Comparison of ENCODE assay signal across 8 mouse cellular contexts in genomic region chr4:66523238-66523885, GRCm38 (mm10).
DNase-seq lines count a peak whose midpoint lies in the region; ATAC-seq and TF ChIP-seq lines count a peak whose summit lies in the region.

No protein-coding gene starts in this region.

- H3K4me2 ChIP-seq in heart, embryonic 11.5 days: no peak overlapping the region; the same call in 1 of the 2 replicates
- H3K4me2 ChIP-seq in embryonic facial prominence, embryonic 11.5 days (ENCODE audit: low read depth, low read length): no peak overlapping the region
- no peak overlapping the region for H3K4me2 ChIP-seq in hindbrain, embryonic 16.5 days (ENCODE audit: low read length)
- H3K4me2 ChIP-seq in lung, embryonic 14.5 days: no peak overlapping the region

- TF ChIP-seq CTCF in lung, embryonic 14.5 days (IDR thresholded peaks at IDR 0.05; ENCODE audit: low read depth): peak; percentile 79

- peak; percentile 88 for DNase-seq in heart, adult 11 months
- peak; percentile 48 for DNase-seq in adrenal gland, postnatal 10 days
- peak; percentile 71 for DNase-seq in embryonic facial prominence, embryonic 11.5 days (ENCODE audit: low spot score)
- DNase-seq in lung, embryonic 14.5 days: peak; percentile 69
- DNase-seq in retina, postnatal 1 day: peak; percentile 79

- no peak overlapping the region for H3K9ac ChIP-seq in heart, embryonic 11.5 days (ENCODE audit: low read depth, low read length)
- no peak overlapping the region for H3K9ac ChIP-seq in embryonic facial prominence, embryonic 11.5 days (replicated peaks; ENCODE audit: low read length)
- no peak overlapping the region for H3K9ac ChIP-seq in hindbrain, embryonic 16.5 days (ENCODE audit: low read depth, low read length)
- H3K9ac ChIP-seq in lung, embryonic 14.5 days: no peak overlapping the region

- H3K4me3 ChIP-seq in heart, embryonic 11.5 days (ENCODE audit: low read depth, low read length): no peak overlapping the region
- no peak overlapping the region for H3K4me3 ChIP-seq in embryonic facial prominence, embryonic 11.5 days (ENCODE audit: low read depth, low read length)
- no peak overlapping the region for H3K4me3 ChIP-seq in hindbrain, embryonic 16.5 days (ENCODE audit: low read length)
- no peak overlapping the region for H3K4me3 ChIP-seq in lung, embryonic 14.5 days (ENCODE audit: low read depth, low read length)

- no peaks in the 10 kb centered on the region for H3K36me3 ChIP-seq in heart, embryonic 11.5 days (ENCODE audit: control insufficient read depth, insufficient read depth, low read length)
- H3K36me3 ChIP-seq in embryonic facial prominence, embryonic 11.5 days (replicated peaks; ENCODE audit: control insufficient read depth, insufficient read depth, low read depth, low read length): no peaks in the 10 kb centered on the region
- no peaks in the 10 kb centered on the region for H3K36me3 ChIP-seq in hindbrain, embryonic 16.5 days (ENCODE audit: control insufficient read depth, insufficient read depth, low read length)
- no peaks in the 10 kb centered on the region for H3K36me3 ChIP-seq in lung, embryonic 14.5 days (ENCODE audit: insufficient read depth)

- no peaks in the 10 kb centered on the region for H3K27me3 ChIP-seq in heart, embryonic 11.5 days (ENCODE audit: control insufficient read depth, insufficient read depth, low read length)
- no peaks in the 10 kb centered on the region for H3K27me3 ChIP-seq in embryonic facial prominence, embryonic 11.5 days (ENCODE audit: control insufficient read depth, insufficient read depth, low read length)
- no peaks in the 10 kb centered on the region for H3K27me3 ChIP-seq in hindbrain, embryonic 16.5 days (replicated peaks; ENCODE audit: control insufficient read depth, insufficient read depth, low read length)
- H3K27me3 ChIP-seq in lung, embryonic 14.5 days (ENCODE audit: insufficient read depth, low read length): no peaks in the 10 kb centered on the region

- WGBS in heart, embryonic 11.5 days (ENCODE audit: insufficient replicate concordance): 37% methylated on average over 8 of the region's 8 CpGs
- 41% methylated on average over 8 of the region's 8 CpGs for WGBS in embryonic facial prominence, embryonic 11.5 days
- WGBS in hindbrain, embryonic 16.5 days: 44% methylated on average over 8 of the region's 8 CpGs
- 40% methylated on average over 8 of the region's 8 CpGs for WGBS in lung, embryonic 14.5 days

- H3K27ac ChIP-seq in heart, embryonic 11.5 days (ENCODE audit: low read depth, low read length): no peak overlapping the region
- H3K27ac ChIP-seq in embryonic facial prominence, embryonic 11.5 days (replicated peaks; ENCODE audit: low read depth, low read length): no peak overlapping the region
- peak overlapping the region; percentile 59 for H3K27ac ChIP-seq in hindbrain, embryonic 16.5 days (ENCODE audit: low read depth, low read length)
- H3K27ac ChIP-seq in lung, embryonic 14.5 days (ENCODE audit: low read depth): no peak overlapping the region

- no peak; the same call in 1 of the 2 replicates for ATAC-seq in heart, embryonic 11.5 days (replicated peaks; ENCODE audit: insufficient number of reproducible peaks, low FRiP score, low TSS enrichment)
- peak; percentile 82 for ATAC-seq in embryonic facial prominence, embryonic 11.5 days (replicated peaks; ENCODE audit: insufficient number of reproducible peaks, low FRiP score, low TSS enrichment, low read depth)
- peak; percentile 93 for ATAC-seq in hindbrain, embryonic 16.5 days
- peak; percentile 85 for ATAC-seq in lung, embryonic 14.5 days (ENCODE audit: insufficient read depth)
- ATAC-seq in granulocyte monocyte progenitor cell, adult 5-6 weeks (replicated peaks; ENCODE audit: poor library complexity, severe bottlenecking): no peak

- H3K9me3 ChIP-seq in heart, embryonic 11.5 days (replicated peaks; ENCODE audit: control insufficient read depth, low read length): no peaks in the 10 kb centered on the region
- H3K9me3 ChIP-seq in embryonic facial prominence, embryonic 11.5 days (replicated peaks; ENCODE audit: control insufficient read depth, low read length): no peaks in the 10 kb centered on the region
- no peaks in the 10 kb centered on the region for H3K9me3 ChIP-seq in hindbrain, embryonic 16.5 days (ENCODE audit: control insufficient read depth, low read length)
- no peaks in the 10 kb centered on the region for H3K9me3 ChIP-seq in lung, embryonic 14.5 days (ENCODE audit: low read depth, low read length)

- H3K4me1 ChIP-seq in heart, embryonic 11.5 days (ENCODE audit: control insufficient read depth, insufficient read depth, low read length): no peaks in the 10 kb centered on the region
- H3K4me1 ChIP-seq in embryonic facial prominence, embryonic 11.5 days (ENCODE audit: control insufficient read depth, insufficient read depth, low read length): no peaks in the 10 kb centered on the region
- no peaks in the 10 kb centered on the region; the same call in none of the 2 replicates for H3K4me1 ChIP-seq in hindbrain, embryonic 16.5 days (ENCODE audit: control insufficient read depth, insufficient read depth, low read depth, low read length)
- no peaks in the 10 kb centered on the region for H3K4me1 ChIP-seq in lung, embryonic 14.5 days (ENCODE audit: insufficient read depth)

Comparison
In these comparisons a context has a peak if more than half of its experiments do, and no peak if none do; other contexts are left out.
1. ATAC-seq: peak in embryonic facial prominence, embryonic 11.5 days (single experiment), hindbrain, embryonic 16.5 days (single experiment) and lung, embryonic 14.5 days (single experiment); none in heart, embryonic 11.5 days (single experiment) and granulocyte monocyte progenitor cell, adult 5-6 weeks (single experiment).
2. Peak in every context shown above with its lines, with median percentiles within 50 percentile points of each other: DNase-seq.